Mouse (Mus musculus) left cerebral cortex, postnatal 25 days (tissue): ENCODE measurements around the gene Olfr358. TPM values are rescaled to one million over a fixed set of nuclear protein-coding genes. Genes with fewer than 3 reads are reported as not detected.

Experiments used
- DNase-seq, 2 experiments: peaks; one replicate each; pipeline ENCODE4 v3.0.0; 2022; ENCODE audit warnings: low spot score in 2 of 2, mixed read lengths in 1 of 2
- intact Hi-C: fragments of 180-260 bp; cut with DNase I; formaldehyde crosslinking; loops from one replicate; pipeline ENCODE4 v1.15.1; 2025
- total RNA-seq, 2 experiments: library from RNA; stranded (reverse); gene quantifications; 2 replicates each; pipeline ENCODE4 v1.2.3; 2021

Olfr358 gene
- not detected for total RNA-seq

DNA sequence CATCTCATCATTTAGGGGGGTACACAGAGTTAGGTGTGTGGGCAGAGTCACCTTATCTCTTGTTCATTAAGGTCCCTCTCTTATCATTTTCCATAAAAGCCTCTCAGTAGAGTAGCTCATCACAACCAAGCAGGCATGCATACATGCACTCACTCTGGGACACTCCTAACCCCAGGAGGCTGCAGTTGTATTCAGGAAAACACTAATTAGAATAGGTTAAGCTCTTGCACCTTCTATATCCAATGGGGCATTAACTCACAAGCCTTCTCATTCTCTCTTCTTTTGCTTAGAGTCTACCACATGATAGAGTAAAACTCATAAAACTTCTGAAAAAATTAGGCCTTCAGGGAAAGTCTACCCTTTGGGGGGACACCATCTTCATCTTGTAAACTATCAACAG lies at the start of gene Olfr358:
TSS of gene Olfr358 (minus strand) at position 101 of the 400 bp plus-strand sequence.
- intact Hi-C loops, result no loop called here
- no peak for DNase-seq

DNA sequence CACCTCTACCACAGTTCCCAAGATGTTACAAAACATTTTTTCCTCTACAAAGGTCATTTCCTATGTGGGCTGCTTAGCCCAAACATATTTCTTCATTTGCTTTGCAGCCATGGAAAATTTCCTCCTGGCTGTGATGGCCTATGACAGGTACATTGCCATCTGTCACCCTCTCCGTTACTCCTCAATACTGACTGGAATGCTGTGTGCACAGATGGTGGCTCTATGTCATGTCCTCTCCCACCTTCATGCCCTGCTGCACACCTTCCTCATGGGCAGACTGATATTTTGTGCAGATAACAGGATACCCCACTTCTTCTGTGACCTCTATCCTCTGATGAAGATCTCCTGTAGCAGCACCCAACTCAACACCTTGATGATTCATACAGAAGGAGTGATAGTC lies 12.1 kb downstream of the Olfr358 start:
- no peak for DNase-seq
- intact Hi-C loops, result no loop called here

DNA sequence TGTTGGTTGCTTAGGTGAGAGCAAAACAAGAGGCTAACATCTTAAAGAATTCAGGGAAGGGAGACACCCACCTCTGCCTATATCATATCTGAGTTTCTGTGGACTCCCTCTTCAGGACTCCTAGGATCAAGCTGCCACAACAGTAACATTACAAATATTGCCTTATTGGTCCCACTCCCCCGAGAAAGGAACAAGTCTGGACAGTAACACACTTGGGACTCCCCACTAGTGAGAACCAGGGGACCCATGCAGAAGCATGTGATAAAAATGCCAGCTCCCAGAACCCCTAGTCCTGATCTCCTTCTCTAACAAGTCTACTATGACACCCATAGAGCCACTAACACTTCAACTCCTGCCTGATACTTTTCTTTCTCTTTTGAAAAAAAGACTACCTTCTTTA lies 15.6 kb downstream of the Olfr358 start, which contains the start of gene Olfr357:
TSS of gene Olfr357 (plus strand) at position 301 of the 400 bp plus-strand sequence.
- DNase-seq, result no peak
- intact Hi-C loops, result no loop called here

Other genes starting within 250 kb of the Olfr358 start
- not detected for gene Olfr348, start 225.1 kb downstream of the Olfr358 start, total RNA-seq
- gene Olfr50, start 218.8 kb downstream of the Olfr358 start, total RNA-seq, result not detected
- not detected for gene Olfr3, start 192.3 kb downstream of the Olfr358 start, total RNA-seq
- gene Olfr350, start 163.0 kb downstream of the Olfr358 start, total RNA-seq, result not detected
- not detected for gene Olfr351, start 146.7 kb downstream of the Olfr358 start, total RNA-seq
- gene Olfr352, start 140.9 kb downstream of the Olfr358 start, total RNA-seq, result not detected
- not detected for gene Olfr353, start 116.4 kb downstream of the Olfr358 start, total RNA-seq
- not detected for gene Olfr354, start 103.7 kb downstream of the Olfr358 start, total RNA-seq
- gene Olfr355, start 80.4 kb downstream of the Olfr358 start, total RNA-seq, result not detected
- not detected for gene Olfr356, start 72.2 kb downstream of the Olfr358 start, total RNA-seq
- not detected for gene Olfr357, start 15.5 kb downstream of the Olfr358 start, total RNA-seq
- not detected for gene Olfr360, start 56.4 kb upstream of the Olfr358 start, total RNA-seq
- not detected for gene Olfr361, start 80.0 kb upstream of the Olfr358 start, total RNA-seq
- not detected for gene Olfr362, start 108.6 kb upstream of the Olfr358 start, total RNA-seq
- not detected for gene Olfr364-ps1, start 130.0 kb upstream of the Olfr358 start, total RNA-seq
- not detected for gene Olfr365, start 178.9 kb upstream of the Olfr358 start, total RNA-seq
- not detected for gene Olfr366, start 202.2 kb upstream of the Olfr358 start, total RNA-seq